Mouse (Mus musculus): ENCODE measurements at regions not wholly inside any gene's neighbourhood (a gene's known extent, or its start where the extent isn't known, plus 50 kb on each side); places are given as distances from the start of the nearest gene placed in this dataset.

GRCm38 (mm10) chr14:103978808-103979207 lies 134.6 kb upstream of the Ednrb start:
- Histone ChIP-seq H3K4me1 (ENCODE audit: control insufficient read depth, insufficient read depth, low read length) (no peaks in the 10 kb centered on the region), H3K27me3 (replicated peaks; ENCODE audit: control insufficient read depth, insufficient read depth, low read length) (no peaks in the 10 kb centered on the region), H3K4me3 (ENCODE audit: insufficient read depth, low read depth, low read length) (no peak overlapping the region), H3K27ac (ENCODE audit: insufficient read depth, low read depth, low read length) (no peak overlapping the region), H3K36me3 (ENCODE audit: control insufficient read depth, insufficient read depth, low read length) (no peaks in the 10 kb centered on the region)
- DNase-seq: no peak
- 87% methylated on average over 2 of the region's 2 CpGs for WGBS
- TF ChIP-seq POLR2A (IDR thresholded peaks at IDR 0.05; ENCODE audit: low read depth, low read length): no peak

GRCm38 (mm10) chr14:103977769-103978168 lies 133.6 kb upstream of the Ednrb start:
- WGBS: 73% methylated on average over 2 of the region's 2 CpGs
- Histone ChIP-seq H3K4me1 (ENCODE audit: control insufficient read depth, insufficient read depth, low read length) (no peaks in the 10 kb centered on the region), H3K36me3 (ENCODE audit: control insufficient read depth, insufficient read depth, low read length) (no peaks in the 10 kb centered on the region), H3K27ac (ENCODE audit: insufficient read depth, low read depth, low read length) (no peak overlapping the region), H3K27me3 (replicated peaks; ENCODE audit: control insufficient read depth, insufficient read depth, low read length) (no peaks in the 10 kb centered on the region), H3K4me3 (ENCODE audit: insufficient read depth, low read depth, low read length) (no peak overlapping the region)
- TF ChIP-seq CTCF (conservative IDR thresholded peaks at IDR 0.05; ENCODE audit: insufficient read depth, insufficient read length, low read depth, low read length) (no peak), POLR2A (IDR thresholded peaks at IDR 0.05; ENCODE audit: low read depth, low read length) (no peak)
- DNase-seq: no peak

- TF ChIP-seq CTCF (conservative IDR thresholded peaks at IDR 0.05; ENCODE audit: insufficient read depth, insufficient read length, low read depth, low read length) (no peak), POLR2A (IDR thresholded peaks at IDR 0.05; ENCODE audit: low read depth, low read length) (no peak)
- Histone ChIP-seq H3K4me3 (ENCODE audit: insufficient read depth, low read depth, low read length) (no peak overlapping the region), H3K27me3 (replicated peaks; ENCODE audit: control insufficient read depth, insufficient read depth, low read length) (no peaks in the 10 kb centered on the region), H3K36me3 (ENCODE audit: control insufficient read depth, insufficient read depth, low read length) (no peaks in the 10 kb centered on the region), H3K27ac (ENCODE audit: insufficient read depth, low read depth, low read length) (no peak overlapping the region), H3K4me1 (ENCODE audit: control insufficient read depth, insufficient read depth, low read length) (no peaks in the 10 kb centered on the region)
- WGBS: 86% methylated on average over 4 of the region's 4 CpGs
- DNase-seq: no peak
These were observed 129.8 kb upstream of the Ednrb start for GRCm38 (mm10) chr14:103973955-103974354.

GRCm38 (mm10) chr14:103973111-103973510 lies 128.9 kb upstream of the Ednrb start:
- 88% methylated on average over 7 of the region's 7 CpGs for WGBS
- DNase-seq: no peak
- Histone ChIP-seq H3K27me3 (replicated peaks; ENCODE audit: control insufficient read depth, insufficient read depth, low read length) (no peaks in the 10 kb centered on the region), H3K36me3 (ENCODE audit: control insufficient read depth, insufficient read depth, low read length) (no peaks in the 10 kb centered on the region), H3K4me1 (ENCODE audit: control insufficient read depth, insufficient read depth, low read length) (0 out of 2 replicates have a peak, but pooled peaks cover 3% of the 10 kb centered on the region), H3K27ac (ENCODE audit: insufficient read depth, low read depth, low read length) (no peak overlapping the region), H3K4me3 (ENCODE audit: insufficient read depth, low read depth, low read length) (no peak overlapping the region)
- TF ChIP-seq CTCF (conservative IDR thresholded peaks at IDR 0.05; ENCODE audit: insufficient read depth, insufficient read length, low read depth, low read length): no peak
- TF ChIP-seq POLR2A (IDR thresholded peaks at IDR 0.05; ENCODE audit: low read depth, low read length): no peak

GRCm38 (mm10) chr14:103969305-103969704 lies 125.1 kb upstream of the Ednrb start:
- DNase-seq: peak; percentile 88

GRCm38 (mm10) chr14:103966293-103966692 lies 122.1 kb upstream of the Ednrb start:
- H3K4me1 ChIP-seq (ENCODE audit: control insufficient read depth, insufficient read depth, low read length): 0 out of 2 replicates have a peak, but pooled peaks cover 3% of the 10 kb centered on the region
- H3K27ac ChIP-seq (ENCODE audit: insufficient read depth, low read depth, low read length): no peak overlapping the region
- WGBS: 66% methylated on average over 2 of the region's 2 CpGs
- no peak for TF ChIP-seq POLR2A (IDR thresholded peaks at IDR 0.05; ENCODE audit: low read depth, low read length)
- TF ChIP-seq CTCF (conservative IDR thresholded peaks at IDR 0.05; ENCODE audit: insufficient read depth, insufficient read length, low read depth, low read length): no peak
- no peak overlapping the region for H3K4me3 ChIP-seq (ENCODE audit: insufficient read depth, low read depth, low read length)
- DNase-seq: no peak
- no peaks in the 10 kb centered on the region for H3K36me3 ChIP-seq (ENCODE audit: control insufficient read depth, insufficient read depth, low read length)
- H3K27me3 ChIP-seq (replicated peaks; ENCODE audit: control insufficient read depth, insufficient read depth, low read length): no peaks in the 10 kb centered on the region

More at GRCm38 (mm10) chr14:103969305-103969704, 125.1 kb upstream of the Ednrb start:
- H3K4me3 ChIP-seq (ENCODE audit: insufficient read depth, low read depth, low read length): no peak overlapping the region
- 0 out of 2 replicates have a peak, but pooled peaks cover 3% of the 10 kb centered on the region for H3K4me1 ChIP-seq (ENCODE audit: control insufficient read depth, insufficient read depth, low read length)
- TF ChIP-seq CTCF (conservative IDR thresholded peaks at IDR 0.05; ENCODE audit: insufficient read depth, insufficient read length, low read depth, low read length) (no peak; the same call in 1 of the 2 replicates), POLR2A (IDR thresholded peaks at IDR 0.05; ENCODE audit: low read depth, low read length) (no peak)
- H3K36me3 ChIP-seq (ENCODE audit: control insufficient read depth, insufficient read depth, low read length): no peaks in the 10 kb centered on the region
- no peak overlapping the region for H3K27ac ChIP-seq (ENCODE audit: insufficient read depth, low read depth, low read length)
- 40% methylated on average over 2 of the region's 2 CpGs for WGBS
- H3K27me3 ChIP-seq (replicated peaks; ENCODE audit: control insufficient read depth, insufficient read depth, low read length): no peaks in the 10 kb centered on the region

GRCm38 (mm10) chr14:103962303-103962881 lies 118.2 kb upstream of the Ednrb start:
- Histone ChIP-seq H3K36me3 (ENCODE audit: control insufficient read depth, insufficient read depth, low read length) (no peaks in the 10 kb centered on the region), H3K27ac (ENCODE audit: insufficient read depth, low read depth, low read length) (no peak overlapping the region), H3K4me3 (ENCODE audit: insufficient read depth, low read depth, low read length) (no peak overlapping the region), H3K4me1 (ENCODE audit: control insufficient read depth, insufficient read depth, low read length) (no peaks in the 10 kb centered on the region), H3K27me3 (replicated peaks; ENCODE audit: control insufficient read depth, insufficient read depth, low read length) (no peaks in the 10 kb centered on the region)
- no peak for DNase-seq
- WGBS: 76% methylated on average over 11 of the region's 11 CpGs
- no peak for TF ChIP-seq CTCF (conservative IDR thresholded peaks at IDR 0.05; ENCODE audit: insufficient read depth, insufficient read length, low read depth, low read length)
- TF ChIP-seq POLR2A (IDR thresholded peaks at IDR 0.05; ENCODE audit: low read depth, low read length): no peak

All from kidney, adult 2 months (tissue).